In genomic region chr8:61736117-61736516, GRCm38 (mm10) we compare ENCODE assay signal across 16 mouse cellular contexts.
DNase-seq lines count a peak whose midpoint lies in the region; ATAC-seq and TF ChIP-seq lines count a peak whose summit lies in the region.
"Had no signal": no experiment of that assay in that cellular context is flagged by ENCODE, and none has a peak within 500 bp of the region (broad histone marks: within the 10 kb centered on the region; RNA-seq: fewer than 3 reads in every experiment).

No protein-coding gene starts in this region.

- no peak for TF ChIP-seq POLR2A in liver, adult 2 months (IDR thresholded peaks at IDR 0.05; ENCODE audit: extremely low read depth, insufficient read depth, low read length)

- TF ChIP-seq CTCF in forebrain, postnatal 0 days (IDR thresholded peaks at IDR 0.05; ENCODE audit: low read depth) = peak; percentile 28; the same call in 1 of the 2 replicates
- peak; percentile 17; the same call in 1 of the 2 replicates for TF ChIP-seq CTCF in liver, adult 2 months (IDR thresholded peaks at IDR 0.05; ENCODE audit: low read depth, low read length)
- peak; percentile 31 for TF ChIP-seq CTCF in E14TG2a.4 (conservative IDR thresholded peaks at IDR 0.05; ENCODE audit: low read length)

- no peaks in the 10 kb centered on the region for H3K27me3 ChIP-seq in forebrain, postnatal 0 days (ENCODE audit: insufficient read depth, low read length)
- H3K27me3 ChIP-seq in forebrain, embryonic 14.5 days (replicated peaks; ENCODE audit: control insufficient read depth, insufficient read depth, low read length) = no peaks in the 10 kb centered on the region
- no peaks in the 10 kb centered on the region for H3K27me3 ChIP-seq in liver, adult 2 months (ENCODE audit: control insufficient read depth, insufficient read depth, low read length)
- H3K27me3 ChIP-seq in E14TG2a.4 (ENCODE audit: insufficient read depth, low read length) = no peaks in the 10 kb centered on the region
- H3K27me3 ChIP-seq: forebrain, embryonic 12.5 days; heart, embryonic 15.5 days had no signal

- no peak for ATAC-seq in forebrain, postnatal 0 days
- no peak for ATAC-seq in forebrain, embryonic 14.5 days
- peak; percentile 55; the same call in 1 of the 2 replicates for ATAC-seq in megakaryocyte-erythroid progenitor cell, adult 5-6 weeks (replicated peaks; ENCODE audit: low FRiP score, low TSS enrichment, poor library complexity, severe bottlenecking)
- ATAC-seq: CD4-positive, CD25-positive, alpha-beta regulatory T cell, adult 4 months had no signal

- no peak overlapping the region for H3K27ac ChIP-seq in forebrain, postnatal 0 days (ENCODE audit: low read depth, low read length)
- no peak overlapping the region for H3K27ac ChIP-seq in forebrain, embryonic 14.5 days (ENCODE audit: low read depth, low read length)
- no peak overlapping the region for H3K27ac ChIP-seq in liver, adult 2 months (replicated peaks; ENCODE audit: insufficient read depth, low read depth, low read length)
- H3K27ac ChIP-seq: forebrain, embryonic 12.5 days; heart, embryonic 15.5 days; hindbrain, embryonic 14.5 days had no signal

- H3K4me1 ChIP-seq in forebrain, postnatal 0 days (ENCODE audit: insufficient read depth) = no peaks in the 10 kb centered on the region
- H3K4me1 ChIP-seq in forebrain, embryonic 14.5 days (ENCODE audit: control insufficient read depth, insufficient read depth, low read length) = no peaks in the 10 kb centered on the region
- H3K4me1 ChIP-seq in liver, adult 2 months (ENCODE audit: control insufficient read depth, insufficient read depth, low read length) = no peaks in the 10 kb centered on the region
- H3K4me1 ChIP-seq in E14TG2a.4 (replicated peaks; ENCODE audit: low read depth, low read length) = no peaks in the 10 kb centered on the region
- H3K4me1 ChIP-seq: forebrain, embryonic 12.5 days had no signal

- H3K4me2 ChIP-seq in forebrain, postnatal 0 days (ENCODE audit: low read depth) = no peak overlapping the region
- H3K4me2 ChIP-seq in forebrain, embryonic 14.5 days (ENCODE audit: low read length) = no peak overlapping the region
- H3K4me2 ChIP-seq: forebrain, embryonic 12.5 days; heart, embryonic 15.5 days; hindbrain, embryonic 14.5 days had no signal

- no peaks in the 10 kb centered on the region for H3K36me3 ChIP-seq in forebrain, postnatal 0 days (ENCODE audit: insufficient read depth)
- H3K36me3 ChIP-seq in forebrain, embryonic 14.5 days (ENCODE audit: control insufficient read depth, insufficient read depth, low read length) = no peaks in the 10 kb centered on the region
- no peaks in the 10 kb centered on the region for H3K36me3 ChIP-seq in liver, adult 2 months (ENCODE audit: control insufficient read depth, insufficient read depth, low read length)
- no peaks in the 10 kb centered on the region for H3K36me3 ChIP-seq in E14TG2a.4 (ENCODE audit: insufficient read depth, low read length)
- H3K36me3 ChIP-seq: heart, embryonic 15.5 days had no signal

- DNase-seq in forebrain, postnatal 0 days = no peak
- DNase-seq in forebrain, embryonic 14.5 days (ENCODE audit: low spot score) = no peak
- DNase-seq in liver, adult 2 months (ENCODE audit: extremely low read depth, low read depth, low spot score) = peak; percentile 23
- no peak for DNase-seq in liver
- DNase-seq in cerebellum, adult 18-20 months = no peak
- DNase-seq: cerebellum, adult 11-12 months; gastrocnemius, postnatal 10 days; kidney, postnatal 25 days; lung, postnatal 4 days; thymus, adult 2 months had no signal

- H3K79me2 ChIP-seq in liver, adult 2 months (ENCODE audit: control insufficient read depth, insufficient read depth, low read length) = no peaks in the 10 kb centered on the region; the same call in 1 of the 2 replicates

- H3K9me3 ChIP-seq in forebrain, postnatal 0 days (ENCODE audit: low read length) = no peaks in the 10 kb centered on the region
- no peaks in the 10 kb centered on the region for H3K9me3 ChIP-seq in forebrain, embryonic 14.5 days (replicated peaks; ENCODE audit: control insufficient read depth, low read length)
- peaks cover 23% of the 10 kb centered on the region for H3K9me3 ChIP-seq in E14TG2a.4 (ENCODE audit: low read length)
- H3K9me3 ChIP-seq: forebrain, embryonic 12.5 days; heart, embryonic 15.5 days had no signal

- 52% methylated on average over 4 of the region's 4 CpGs for WGBS in forebrain, postnatal 0 days
- WGBS in forebrain, embryonic 14.5 days = 59% methylated on average over 4 of the region's 4 CpGs
- WGBS in liver, adult 2 months = 45% methylated on average over 4 of the region's 4 CpGs

- no peak overlapping the region for H3K9ac ChIP-seq in forebrain, postnatal 0 days
- H3K9ac ChIP-seq in forebrain, embryonic 14.5 days (ENCODE audit: low read length) = no peak overlapping the region
- H3K9ac ChIP-seq in liver, adult 2 months (ENCODE audit: low read depth, low read length) = no peak overlapping the region
- H3K9ac ChIP-seq: forebrain, embryonic 12.5 days; heart, embryonic 15.5 days; hindbrain, embryonic 14.5 days had no signal

- H3K4me3 ChIP-seq in forebrain, postnatal 0 days (ENCODE audit: low read depth, low read length) = no peak overlapping the region
- H3K4me3 ChIP-seq in forebrain, embryonic 14.5 days (ENCODE audit: low read depth, low read length) = no peak overlapping the region
- no peak overlapping the region for H3K4me3 ChIP-seq in liver, adult 2 months (ENCODE audit: insufficient read depth, low read depth, low read length)
- H3K4me3 ChIP-seq in E14TG2a.4 (replicated peaks; ENCODE audit: low read length) = no peak overlapping the region
- H3K4me3 ChIP-seq: forebrain, embryonic 12.5 days; heart, embryonic 15.5 days had no signal
